Mouse (Mus musculus) intestine, embryonic 14.5 days (tissue): ENCODE measurements at regions not wholly inside any gene's neighbourhood (a gene's known extent, or its start where the extent isn't known, plus 50 kb on each side); places are given as distances from the start of the nearest gene placed in this dataset.

Experiments
- ATAC-seq: fragments of 200-750 bp; cut with Nextera tagmentation; replicated peaks from 2 replicates; pipeline ENCODE4 v1.8.0; 2017; ENCODE audit warnings: low read depth, moderate number of reproducible peaks, moderate TSS enrichment, moderate library complexity; ENCODE audit not compliant: low FRiP score, low TSS enrichment
- DNase-seq: peaks from one replicate; pipeline ENCODE4 v3.0.0-alpha.2; 2018; ENCODE audit warnings: low spot score
- H3K27ac ChIP-seq: fragments of 300-500 bp; sonication (generic); 2 replicates; pipeline ENCODE4 v1.5.1; 2014; ENCODE audit warnings: low read depth, mild to moderate bottlenecking, control low read depth
- H3K27me3 ChIP-seq: fragments of 300-500 bp; sonication (generic); replicated peaks from 2 replicates; pipeline ENCODE4 v1.6.1; 2014; ENCODE audit warnings: low read length, control low read depth; ENCODE audit not compliant: control insufficient read depth, insufficient read depth
- H3K36me3 ChIP-seq: fragments of 300-500 bp; sonication (generic); 2 replicates; pipeline ENCODE4 v1.6.1; 2014; ENCODE audit warnings: low read length, control low read depth; ENCODE audit not compliant: control insufficient read depth, insufficient read depth
- H3K4me1 ChIP-seq: fragments of 300-500 bp; sonication (generic); replicated peaks from 2 replicates; pipeline ENCODE4 v1.6.1; 2014; ENCODE audit warnings: low read length, control low read depth, mixed read lengths; ENCODE audit not compliant: control insufficient read depth, insufficient read depth
- H3K4me2 ChIP-seq: fragments of 300-500 bp; sonication (generic); 2 replicates; pipeline ENCODE4 v1.6.1; 2014; ENCODE audit warnings: low read length
- H3K4me3 ChIP-seq: fragments of 300-500 bp; sonication (generic); 2 replicates; pipeline ENCODE4 v1.5.1; 2014; ENCODE audit warnings: low read depth, low read length, control low read depth, mixed read lengths
- H3K9ac ChIP-seq: fragments of 300-500 bp; sonication (generic); 2 replicates; pipeline ENCODE4 v1.6.1; 2014; ENCODE audit warnings: mild to moderate bottlenecking, low read length
- H3K9me3 ChIP-seq: fragments of 300-500 bp; sonication (generic); 2 replicates; pipeline ENCODE4 v1.6.1; 2016; ENCODE audit warnings: low read length, control low read depth; ENCODE audit not compliant: control insufficient read depth
- WGBS: fragments of 180-500 bp; shearing (Covaris S2); extraction: QIAGEN DNeasy Blood & Tissue Kit; methylation state at CpG from one replicate; pipeline ENCODE4 v1.1.7; 2014; 5-methylcytosine and 5-hydroxymethylcytosine counted together

GRCm38 (mm10) chr13:28673622-28674021, 279.9 kb downstream of the Sox4 start:
- Histone ChIP-seq H3K4me2 (no peak overlapping the region), H3K9ac (no peak overlapping the region), H3K36me3 (no peaks in the 10 kb centered on the region), H3K4me1 (0 out of 2 replicates have a peak, but pooled peaks cover 5% of the 10 kb centered on the region), H3K4me3 (no peak overlapping the region), H3K9me3 (no peaks in the 10 kb centered on the region), H3K27ac (no peak overlapping the region), H3K27me3 (no peaks in the 10 kb centered on the region)
- no peak for ATAC-seq
- no peak for DNase-seq
- WGBS = 44% methylated on average over 3 of the region's 3 CpGs

- Histone ChIP-seq H3K9me3 (no peaks in the 10 kb centered on the region), H3K9ac (no peak overlapping the region), H3K4me1 (peaks cover 19% of the 10 kb centered on the region), H3K4me2 (no peak overlapping the region), H3K27ac (no peak overlapping the region), H3K36me3 (no peaks in the 10 kb centered on the region), H3K27me3 (no peaks in the 10 kb centered on the region), H3K4me3 (no peak overlapping the region)
- ATAC-seq (no peak), DNase-seq (no peak)
- 47% methylated on average over 11 of the region's 11 CpGs for WGBS
Observed at GRCm38 (mm10) chr13:28671543-28671942, 282.0 kb downstream of the Sox4 start.

- Histone ChIP-seq H3K27ac (no peak overlapping the region), H3K4me3 (no peak overlapping the region), H3K4me2 (no peak overlapping the region), H3K36me3 (no peaks in the 10 kb centered on the region), H3K9ac (no peak overlapping the region), H3K9me3 (no peaks in the 10 kb centered on the region), H3K27me3 (no peaks in the 10 kb centered on the region), H3K4me1 (peaks cover 29% of the 10 kb centered on the region)
- 88% methylated on average over 4 of the region's 4 CpGs for WGBS
- DNase-seq = no peak
- no peak for ATAC-seq
Observed at GRCm38 (mm10) chr13:28669832-28670585, 283.5 kb downstream of the Sox4 start.

- peaks cover 49% of the 10 kb centered on the region for H3K4me1 ChIP-seq
- no peak for ATAC-seq
Observed at GRCm38 (mm10) chr13:28666832-28667231, 286.7 kb downstream of the Sox4 start.

GRCm38 (mm10) chr13:28665150-28665549, 288.4 kb downstream of the Sox4 start:
- H3K9me3 ChIP-seq = no peaks in the 10 kb centered on the region
- no peak overlapping the region for H3K4me2 ChIP-seq
- no peaks in the 10 kb centered on the region for H3K36me3 ChIP-seq
- no peak overlapping the region for H3K9ac ChIP-seq
- 47% methylated on average over 5 of the region's 5 CpGs for WGBS
- no peak for ATAC-seq
- no peak for DNase-seq
- no peak overlapping the region for H3K4me3 ChIP-seq
- no peaks in the 10 kb centered on the region for H3K27me3 ChIP-seq
- 0 out of 2 replicates have a peak overlapping the region, but pooled peaks have one; percentile 27 for H3K27ac ChIP-seq
- peaks cover 44% of the 10 kb centered on the region for H3K4me1 ChIP-seq

More at GRCm38 (mm10) chr13:28666832-28667231, 286.7 kb downstream of the Sox4 start:
- no peaks in the 10 kb centered on the region for H3K27me3 ChIP-seq
- H3K36me3 ChIP-seq = no peaks in the 10 kb centered on the region
- no peak overlapping the region for H3K27ac ChIP-seq
- WGBS = 28% methylated on average over 3 of the region's 3 CpGs
- no peak overlapping the region for H3K4me3 ChIP-seq
- no peaks in the 10 kb centered on the region for H3K9me3 ChIP-seq
- H3K9ac ChIP-seq = no peak overlapping the region
- DNase-seq = no peak
- no peak overlapping the region for H3K4me2 ChIP-seq

GRCm38 (mm10) chr13:28664698-28665097, 288.8 kb downstream of the Sox4 start:
- WGBS = 41% methylated on average over 4 of the region's 4 CpGs

GRCm38 (mm10) chr13:28663950-28664681, 289.4 kb downstream of the Sox4 start:
- no peaks in the 10 kb centered on the region for H3K27me3 ChIP-seq
- H3K4me3 ChIP-seq = no peak overlapping the region
- WGBS = 37% methylated on average over 7 of the region's 7 CpGs
- H3K4me1 ChIP-seq = peaks cover 45% of the 10 kb centered on the region
- ATAC-seq (no peak), DNase-seq (peak; percentile 56)
- no peak overlapping the region for H3K9ac ChIP-seq
- H3K27ac ChIP-seq = peak overlapping the region; percentile 43; the same call in 1 of the 2 replicates
- H3K9me3 ChIP-seq = no peaks in the 10 kb centered on the region
- H3K36me3 ChIP-seq = no peaks in the 10 kb centered on the region
- no peak overlapping the region for H3K4me2 ChIP-seq

More at GRCm38 (mm10) chr13:28664698-28665097, 288.8 kb downstream of the Sox4 start:
- Histone ChIP-seq H3K4me2 (no peak overlapping the region), H3K27me3 (no peaks in the 10 kb centered on the region), H3K27ac (peak overlapping the region; percentile 27; the same call in 1 of the 2 replicates), H3K4me1 (peaks cover 44% of the 10 kb centered on the region), H3K36me3 (no peaks in the 10 kb centered on the region), H3K4me3 (no peak overlapping the region), H3K9me3 (no peaks in the 10 kb centered on the region), H3K9ac (no peak overlapping the region)
- DNase-seq = no peak
- no peak for ATAC-seq

GRCm38 (mm10) chr13:28663459-28663858, 290.1 kb downstream of the Sox4 start:
- no peaks in the 10 kb centered on the region for H3K27me3 ChIP-seq
- H3K27ac ChIP-seq = no peak overlapping the region
- ATAC-seq (no peak), DNase-seq (no peak)
- no peak overlapping the region for H3K9ac ChIP-seq
- no peaks in the 10 kb centered on the region for H3K36me3 ChIP-seq
- H3K4me3 ChIP-seq = no peak overlapping the region
- H3K4me2 ChIP-seq = no peak overlapping the region
- no peaks in the 10 kb centered on the region for H3K9me3 ChIP-seq
- 10% methylated on average over 5 of the region's 5 CpGs for whole genome bisulfite sequencing
- H3K4me1 ChIP-seq = peaks cover 50% of the 10 kb centered on the region
